Mouse (Mus musculus): ENCODE results near the gene Gabpb1.

DNA sequence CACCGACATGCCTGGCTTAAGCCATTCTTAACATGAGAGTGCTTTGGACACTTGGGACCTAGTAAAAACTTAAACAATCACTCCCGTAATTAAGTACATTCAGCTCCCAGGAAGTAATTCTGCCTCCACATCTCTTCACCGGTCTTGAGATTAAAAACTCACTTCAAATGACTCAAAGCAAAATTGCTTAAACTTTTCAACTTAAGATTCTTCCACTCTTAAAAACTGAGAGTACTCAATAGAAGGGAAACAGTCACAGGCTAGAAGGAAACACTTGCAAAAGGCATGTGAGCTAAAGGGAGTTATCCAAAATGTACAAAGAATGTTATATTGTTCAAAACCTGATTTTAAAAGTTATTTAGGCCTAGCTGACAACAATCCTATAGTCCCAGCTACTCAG lies 15.2 kb upstream of the Gabpb1 start:
- TF ChIP-seq GATA1 (IDR thresholded peaks at IDR 0.05; ENCODE audit: borderline replicate concordance, low read length) = no peak
- TF ChIP-seq FLI1 (IDR thresholded peaks at IDR 0.05; ENCODE audit: low read length) = no peak
